Comparison of ENCODE assay signal across 10 mouse cellular contexts in genomic region chr5:129297657-129298349, GRCm38 (mm10).
DNase-seq lines count a peak whose midpoint lies in the region; ATAC-seq and TF ChIP-seq lines count a peak whose summit lies in the region.
"Had no signal": no experiment of that assay in that cellular context is flagged by ENCODE, and none has a peak within 500 bp of the region (broad histone marks: within the 10 kb centered on the region; RNA-seq: fewer than 3 reads in every experiment).

No protein-coding gene starts in this region.

- intact Hi-C loops in heart, adult 2 months (cut with DNase I), result no loop called here
- intact Hi-C loops in heart, postnatal 25 days (cut with DNase I), result no loop called here

- no peaks in the 10 kb centered on the region for H3K79me2 ChIP-seq in heart, adult 2 months (replicated peaks; ENCODE audit: control insufficient read depth, insufficient read depth, low read length)

- no peak overlapping the region for H3K9ac ChIP-seq in heart, adult 2 months (ENCODE audit: low read depth, low read length)
- no peak overlapping the region for H3K9ac ChIP-seq in neural tube, embryonic 13.5 days
- H3K9ac ChIP-seq in kidney, embryonic 15.5 days, result no peak overlapping the region
- H3K9ac ChIP-seq: embryonic facial prominence, embryonic 13.5 days had no signal

- no peak overlapping the region for H3K4me3 ChIP-seq in heart, adult 2 months
- H3K4me3 ChIP-seq in neural tube, embryonic 13.5 days, result no peak overlapping the region
- H3K4me3 ChIP-seq in kidney, embryonic 15.5 days (replicated peaks), result no peak overlapping the region
- H3K4me3 ChIP-seq: embryonic facial prominence, embryonic 13.5 days had no signal

- no peaks in the 10 kb centered on the region for H3K9me3 ChIP-seq in neural tube, embryonic 13.5 days
- H3K9me3 ChIP-seq in kidney, embryonic 15.5 days (replicated peaks), result no peaks in the 10 kb centered on the region
- H3K9me3 ChIP-seq: embryonic facial prominence, embryonic 13.5 days had no signal

- peak overlapping the region; percentile 70 for H3K27ac ChIP-seq in heart, adult 2 months
- H3K27ac ChIP-seq in neural tube, embryonic 13.5 days (replicated peaks), result peak overlapping the region; percentile 67
- 0 out of 2 replicates have a peak overlapping the region, but pooled peaks have one; percentile 15 for H3K27ac ChIP-seq in kidney, embryonic 15.5 days
- H3K27ac ChIP-seq: embryonic facial prominence, embryonic 13.5 days had no signal

- H3K4me2 ChIP-seq in neural tube, embryonic 13.5 days, result no peak overlapping the region
- H3K4me2 ChIP-seq in kidney, embryonic 15.5 days, result no peak overlapping the region
- H3K4me2 ChIP-seq: embryonic facial prominence, embryonic 13.5 days had no signal

- DNase-seq in heart, adult 2 months, result peak in 1 of 2 experiments; percentile 30
- no peak for DNase-seq in heart, postnatal 25 days (ENCODE audit: low spot score)
- no peak for DNase-seq in neural tube, embryonic 10.5 days (ENCODE audit: extremely low spot score, low spot score)
- DNase-seq in right cerebral cortex, postnatal 4 days, result peak; percentile 30
- DNase-seq in embryo, embryonic 10 days (ENCODE audit: low spot score), result no peak
- DNase-seq in cerebellum, postnatal 4 days (ENCODE audit: low spot score in 2 of 2), result no peak
- DNase-seq: thymus, adult 18-20 months had no signal

- peak; percentile 41; the same call in 1 of the 2 replicates for ATAC-seq in neural tube, embryonic 13.5 days (ENCODE audit: low read depth)
- no peak for ATAC-seq in kidney, embryonic 15.5 days (replicated peaks; ENCODE audit: low FRiP score)

- 19% methylated on average over 11 of the region's 11 CpGs for WGBS in heart, adult 2 months
- 26% methylated on average over 11 of the region's 11 CpGs for WGBS in neural tube, embryonic 13.5 days
- WGBS in kidney, embryonic 15.5 days, result 27% methylated on average over 11 of the region's 11 CpGs

- no peak for TF ChIP-seq CTCF in heart, adult 2 months (IDR thresholded peaks at IDR 0.05)

- peak; percentile 40; the same call in 1 of the 2 replicates for TF ChIP-seq POLR2A in heart, adult 2 months (IDR thresholded peaks at IDR 0.05; ENCODE audit: insufficient read depth, low read depth, low read length)

- no peaks in the 10 kb centered on the region for H3K36me3 ChIP-seq in heart, adult 2 months (ENCODE audit: control insufficient read depth, insufficient read depth, low read length)
- no peaks in the 10 kb centered on the region for H3K36me3 ChIP-seq in neural tube, embryonic 13.5 days
- H3K36me3 ChIP-seq in kidney, embryonic 15.5 days, result no peaks in the 10 kb centered on the region
- H3K36me3 ChIP-seq: embryonic facial prominence, embryonic 13.5 days had no signal

- TF ChIP-seq EP300 in heart, adult 2 months (IDR thresholded peaks at IDR 0.05; ENCODE audit: insufficient read depth, low read depth, low read length), result no peak

- H3K4me1 ChIP-seq in heart, adult 2 months (ENCODE audit: control insufficient read depth, insufficient read depth, low read length), result peaks cover 27% of the 10 kb centered on the region
- H3K4me1 ChIP-seq in neural tube, embryonic 13.5 days (replicated peaks), result peaks cover 15% of the 10 kb centered on the region
- peaks cover 32% of the 10 kb centered on the region for H3K4me1 ChIP-seq in kidney, embryonic 15.5 days

- H3K27me3 ChIP-seq in heart, adult 2 months (ENCODE audit: control insufficient read depth, insufficient read depth, low read length), result no peaks in the 10 kb centered on the region
- no peaks in the 10 kb centered on the region for H3K27me3 ChIP-seq in neural tube, embryonic 13.5 days
- H3K27me3 ChIP-seq in kidney, embryonic 15.5 days, result no peaks in the 10 kb centered on the region
- H3K27me3 ChIP-seq: embryonic facial prominence, embryonic 13.5 days had no signal

Comparison
In these comparisons a context has a peak if more than half of its experiments do, and no peak if none do; other contexts are left out.
1. H3K27ac ChIP-seq: peak in every context shown above with its lines; median percentile 70 in heart, adult 2 months; 67 in neural tube, embryonic 13.5 days; 15 in kidney, embryonic 15.5 days.